Mouse (Mus musculus): ENCODE results near the gene Tceal3. TPM values are rescaled to one million over a fixed set of nuclear protein-coding genes. Genes with fewer than 3 reads are reported as not detected.
"Not testable (repeated sequence)": the region's sequence is repeated elsewhere in the genome, so short reads cannot be mapped to it uniquely, and the experiment has no call there.

Tceal3 gene
- total and polyA plus RNA-seq, 2 experiments from 2014 or later = 49.8 to 81.2 TPM

DNA sequence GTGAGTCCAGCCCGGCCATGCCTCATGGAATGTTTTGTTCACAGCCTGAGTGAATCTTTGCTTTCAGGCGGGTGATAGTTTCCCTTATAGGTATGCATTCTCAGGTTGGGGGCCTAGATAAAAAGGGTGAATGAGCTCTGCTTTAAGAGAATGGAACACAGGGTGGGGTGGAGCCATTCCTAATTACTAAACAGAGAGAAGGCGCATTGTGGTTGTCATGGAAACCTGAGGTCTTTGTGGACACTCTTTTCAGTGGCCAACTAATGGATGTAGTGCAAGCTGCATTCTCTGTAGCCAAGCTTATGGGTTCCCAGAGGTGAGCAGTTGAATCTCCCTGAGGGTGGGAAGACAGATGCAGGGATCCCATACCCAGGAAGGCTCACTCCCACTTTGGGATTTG, 16.8 kb downstream of the Tceal3 start:
- TF ChIP-seq CTCF (IDR thresholded peaks at IDR 0.05; ENCODE audit: low read depth) = no peak
- 47% methylated on average over 3 of the region's 3 CpGs for WGBS
- ATAC-seq = peak; percentile 51
- Histone ChIP-seq H3K4me3 (ENCODE audit: low read depth, low read length) (no peak overlapping the region), H3K9me3 (ENCODE audit: low read length) (no peaks in the 10 kb centered on the region), H3K4me2 (ENCODE audit: low read depth) (no peak overlapping the region), H3K4me1 (ENCODE audit: insufficient read depth) (no peaks in the 10 kb centered on the region), H3K27ac (ENCODE audit: low read depth, low read length) (no peak overlapping the region), H3K36me3 (ENCODE audit: insufficient read depth) (no peaks in the 10 kb centered on the region), H3K9ac (no peak overlapping the region), H3K27me3 (ENCODE audit: insufficient read depth, low read length) (no peaks in the 10 kb centered on the region)
- DNase-seq = peak; percentile 5

- peak; percentile 16 for DNase-seq
- Histone ChIP-seq H3K27me3 (ENCODE audit: insufficient read depth, low read length) (no peaks in the 10 kb centered on the region), H3K4me3 (ENCODE audit: low read depth, low read length) (no peak overlapping the region), H3K9ac (no peak overlapping the region), H3K36me3 (ENCODE audit: insufficient read depth) (no peaks in the 10 kb centered on the region), H3K4me2 (ENCODE audit: low read depth) (no peak overlapping the region), H3K4me1 (ENCODE audit: insufficient read depth) (no peaks in the 10 kb centered on the region), H3K27ac (ENCODE audit: low read depth, low read length) (0 out of 2 replicates have a peak overlapping the region, but pooled peaks have one; percentile 0), H3K9me3 (ENCODE audit: low read length) (no peaks in the 10 kb centered on the region)
- 35% methylated on average over 3 of the region's 3 CpGs for WGBS
- TF ChIP-seq CTCF (IDR thresholded peaks at IDR 0.05; ENCODE audit: low read depth) = no peak
- peak; percentile 59 for ATAC-seq
These were observed 20.7 kb downstream of the Tceal3 start for GRCm38 (mm10) chrX:136611346-136611745.

GRCm38 (mm10) chrX:136615889-136616288, 25.2 kb downstream of the Tceal3 start:
- not testable (repeated sequence) for ATAC-seq, H3K9ac ChIP-seq

DNA sequence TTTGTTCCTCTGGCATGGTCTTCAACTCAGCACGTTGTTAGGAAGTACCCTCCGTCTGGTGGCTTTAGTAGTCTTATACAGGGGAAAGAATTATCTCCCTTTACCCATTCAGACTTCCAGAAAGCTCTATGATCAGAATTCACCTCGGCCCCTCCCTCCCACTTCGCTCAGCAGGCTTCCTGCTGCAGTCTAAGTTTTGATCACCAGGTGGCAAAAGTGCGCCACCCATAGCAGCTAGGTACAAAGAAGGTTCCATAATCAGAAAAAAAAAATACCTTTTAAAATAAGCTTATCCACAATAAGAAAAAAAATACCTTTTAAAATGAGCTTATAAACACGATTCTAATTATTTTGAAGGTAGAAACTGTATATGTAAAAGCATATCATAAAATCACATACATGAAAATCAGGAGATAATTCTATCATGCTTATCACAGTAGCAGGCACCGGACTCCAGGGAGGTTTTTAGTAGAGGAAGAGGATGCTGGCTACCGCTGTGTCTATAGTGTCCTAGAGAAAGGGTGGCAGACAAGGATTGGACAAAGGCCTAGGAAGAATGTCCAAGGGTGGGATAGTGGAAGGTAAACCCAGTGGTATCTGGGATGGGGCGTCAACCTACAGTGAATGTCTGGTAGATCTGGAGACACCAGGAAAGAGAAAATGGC, 34.4 kb downstream of the Tceal3 start:
- WGBS = 49% methylated on average over 9 of the region's 9 CpGs
- TF ChIP-seq CTCF (IDR thresholded peaks at IDR 0.05; ENCODE audit: low read depth) = peak; percentile 71
- Histone ChIP-seq H3K4me3 (ENCODE audit: low read depth, low read length) (no peak overlapping the region), H3K9me3 (ENCODE audit: low read length) (no peaks in the 10 kb centered on the region), H3K27ac (ENCODE audit: low read depth, low read length) (0 out of 2 replicates have a peak overlapping the region, but pooled peaks have one; percentile 29), H3K36me3 (ENCODE audit: insufficient read depth) (no peaks in the 10 kb centered on the region), H3K9ac (no peak overlapping the region), H3K4me1 (ENCODE audit: insufficient read depth) (no peaks in the 10 kb centered on the region), H3K4me2 (ENCODE audit: low read depth) (no peak overlapping the region), H3K27me3 (ENCODE audit: insufficient read depth, low read length) (no peaks in the 10 kb centered on the region)
- DNase-seq (peak; percentile 69), ATAC-seq (peak; percentile 81; the same call in 1 of the 2 replicates)

More at GRCm38 (mm10) chrX:136615889-136616288, 25.2 kb downstream of the Tceal3 start:
- WGBS = 57% methylated on average over 3 of the region's 3 CpGs
- not testable (repeated sequence) for H3K9me3 ChIP-seq (ENCODE audit: low read length); H3K4me3 ChIP-seq (ENCODE audit: low read depth, low read length); DNase-seq; H3K27me3 ChIP-seq (ENCODE audit: insufficient read depth, low read length); H3K4me1 ChIP-seq (ENCODE audit: insufficient read depth); H3K36me3 ChIP-seq (ENCODE audit: insufficient read depth); H3K4me2 ChIP-seq (ENCODE audit: low read depth); H3K27ac ChIP-seq (ENCODE audit: low read depth, low read length)

DNA sequence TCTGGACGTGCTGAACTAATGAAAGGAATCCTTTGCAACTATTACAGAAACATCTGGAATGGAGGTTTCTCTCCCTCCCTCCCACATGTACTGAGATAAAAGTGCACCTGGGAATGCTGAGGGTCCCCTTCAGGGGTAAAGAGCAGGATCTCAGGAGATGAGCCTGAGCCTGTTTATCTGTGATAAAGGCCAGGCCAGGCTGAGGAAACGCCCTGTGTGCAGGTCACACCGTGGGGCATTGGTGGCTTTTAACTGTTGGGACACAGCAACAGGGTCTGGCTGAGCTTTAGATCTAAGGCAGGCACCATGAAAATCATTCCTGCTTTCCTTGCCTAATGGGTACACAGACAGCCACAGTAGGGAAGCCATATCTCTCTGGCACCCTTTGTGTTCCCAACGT, 35.3 kb downstream of the Tceal3 start:
- 80% methylated on average over 4 of the region's 4 CpGs for WGBS
- Histone ChIP-seq H3K36me3 (ENCODE audit: insufficient read depth) (no peaks in the 10 kb centered on the region), H3K4me3 (ENCODE audit: low read depth, low read length) (no peak overlapping the region), H3K4me1 (ENCODE audit: insufficient read depth) (no peaks in the 10 kb centered on the region), H3K4me2 (ENCODE audit: low read depth) (no peak overlapping the region), H3K27ac (ENCODE audit: low read depth, low read length) (no peak overlapping the region), H3K27me3 (ENCODE audit: insufficient read depth, low read length) (no peaks in the 10 kb centered on the region), H3K9ac (no peak overlapping the region), H3K9me3 (ENCODE audit: low read length) (no peaks in the 10 kb centered on the region)
- DNase-seq = no peak
- TF ChIP-seq CTCF (IDR thresholded peaks at IDR 0.05; ENCODE audit: low read depth) = no peak
- ATAC-seq = no peak

DNA sequence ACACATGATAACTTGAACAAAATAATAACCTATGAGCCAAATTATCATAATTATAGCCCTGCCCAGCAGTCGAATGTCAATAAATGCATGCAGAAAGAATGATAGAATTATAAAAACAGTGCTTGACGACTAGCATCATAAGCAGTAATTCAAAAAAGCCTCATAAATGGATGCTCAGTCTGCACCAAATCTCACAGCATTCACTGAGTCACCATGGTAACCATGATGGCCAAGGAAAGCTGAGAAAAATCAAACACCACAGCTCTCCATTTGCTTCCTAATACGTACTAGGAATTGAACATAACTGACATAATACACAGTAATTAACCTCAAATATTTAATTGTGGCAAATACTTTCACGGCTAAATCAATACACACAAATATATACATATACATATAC, 44.5 kb downstream of the Tceal3 start:
- Histone ChIP-seq H3K36me3 (ENCODE audit: insufficient read depth) (no peaks in the 10 kb centered on the region), H3K4me1 (ENCODE audit: insufficient read depth) (no peaks in the 10 kb centered on the region), H3K4me2 (ENCODE audit: low read depth) (no peak overlapping the region), H3K27me3 (ENCODE audit: insufficient read depth, low read length) (no peaks in the 10 kb centered on the region), H3K9ac (no peak overlapping the region), H3K27ac (ENCODE audit: low read depth, low read length) (no peak overlapping the region), H3K9me3 (ENCODE audit: low read length) (no peaks in the 10 kb centered on the region), H3K4me3 (ENCODE audit: low read depth, low read length) (no peak overlapping the region)
- peak; percentile 72 for ATAC-seq
- 51% methylated on average over 4 of the region's 4 CpGs for WGBS
- no peak for TF ChIP-seq CTCF (IDR thresholded peaks at IDR 0.05; ENCODE audit: low read depth)
- peak; percentile 44 for DNase-seq

DNA sequence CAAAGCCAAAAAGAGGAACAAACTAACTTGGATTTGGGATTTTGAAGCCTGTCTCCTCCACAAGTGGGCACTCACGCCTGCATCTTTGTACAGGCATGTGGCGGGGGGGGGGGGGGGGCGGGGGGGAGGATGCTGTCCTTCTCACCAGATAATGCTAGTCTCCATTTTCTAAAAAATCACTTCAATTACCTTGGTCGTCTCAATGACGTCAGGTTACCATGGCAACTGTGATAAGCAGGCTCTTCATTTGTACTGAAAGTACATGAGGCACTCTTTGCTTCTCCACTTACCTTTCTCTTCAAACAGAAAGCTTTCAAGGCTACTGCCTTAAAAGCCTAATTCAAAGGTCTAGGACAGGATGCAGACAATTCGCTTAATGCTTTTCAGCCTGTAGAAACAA, 49.1 kb downstream of the Tceal3 start:
- 31% methylated on average over 6 of the region's 6 CpGs for WGBS
- no peak overlapping the region for H3K27ac ChIP-seq (ENCODE audit: low read depth, low read length)
- ATAC-seq = peak; percentile 87

DNA sequence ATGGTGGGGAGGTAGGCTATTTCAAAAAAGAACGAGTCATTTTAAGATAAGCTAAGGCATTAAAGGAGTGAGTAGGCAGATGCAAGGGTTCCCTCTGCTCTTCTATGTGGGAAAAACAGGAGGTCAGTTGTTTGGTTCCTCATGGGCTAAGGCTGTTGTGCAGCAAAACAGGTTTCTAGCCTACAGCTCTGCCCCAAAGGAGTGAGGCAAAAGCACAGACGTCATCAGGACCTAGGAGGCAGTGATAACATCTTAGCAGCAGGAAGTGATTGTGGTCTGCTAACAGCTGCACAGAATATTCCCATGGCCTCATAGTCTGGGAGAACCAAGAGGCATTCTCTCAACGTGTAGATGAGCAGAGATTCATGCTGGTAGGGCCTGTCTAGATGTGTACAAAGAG, 55.2 kb downstream of the Tceal3 start:
- H3K36me3 ChIP-seq (ENCODE audit: insufficient read depth); H3K4me3 ChIP-seq (ENCODE audit: low read depth, low read length); H3K27me3 ChIP-seq (ENCODE audit: insufficient read depth, low read length); H3K4me1 ChIP-seq (ENCODE audit: insufficient read depth); DNase-seq; H3K9me3 ChIP-seq (ENCODE audit: low read length); H3K9ac ChIP-seq; H3K27ac ChIP-seq (ENCODE audit: low read depth, low read length); H3K4me2 ChIP-seq (ENCODE audit: low read depth); ATAC-seq: not testable (repeated sequence)
- WGBS = 53% methylated on average over 3 of the region's 3 CpGs

More for the DNA sequence above, 49.1 kb downstream of the Tceal3 start:
- H3K27me3 ChIP-seq (ENCODE audit: insufficient read depth, low read length) = no peaks in the 10 kb centered on the region
- H3K36me3 ChIP-seq (ENCODE audit: insufficient read depth) = no peaks in the 10 kb centered on the region
- H3K4me3 ChIP-seq (ENCODE audit: low read depth, low read length) = no peak overlapping the region
- no peaks in the 10 kb centered on the region for H3K4me1 ChIP-seq (ENCODE audit: insufficient read depth)
- TF ChIP-seq CTCF (IDR thresholded peaks at IDR 0.05; ENCODE audit: low read depth) = no peak
- H3K9ac ChIP-seq = no peak overlapping the region
- 0 out of 2 replicates have a peak overlapping the region, but pooled peaks have one; percentile 8 for H3K4me2 ChIP-seq (ENCODE audit: low read depth)
- no peaks in the 10 kb centered on the region for H3K9me3 ChIP-seq (ENCODE audit: low read length)
- peak; percentile 79 for DNase-seq
